Mouse (Mus musculus): ENCODE results near the gene Nmbr. TPM values are rescaled to one million over a fixed set of nuclear protein-coding genes. Genes with fewer than 3 reads are reported as not detected.

The Nmbr gene
- total RNA-seq, 1 experiment from 2014 or later: not detected

Other genes with a start within 250 kb of the Nmbr start
- 0.81 and 1.3 TPM in 2 replicates for gene Adgrg6, start 159.9 kb upstream of the Nmbr start, total RNA-seq (2021)
- 53.1 and 66.7 TPM in 2 replicates for gene Vta1, start within 50 bp of the Nmbr start, total RNA-seq (2021)
- not detected in 2 replicates for gene Gje1, start 12.6 kb downstream of the Nmbr start, total RNA-seq (2021)